ENCODE assay signal across 8 mouse cellular contexts in the genomic region with DNA sequence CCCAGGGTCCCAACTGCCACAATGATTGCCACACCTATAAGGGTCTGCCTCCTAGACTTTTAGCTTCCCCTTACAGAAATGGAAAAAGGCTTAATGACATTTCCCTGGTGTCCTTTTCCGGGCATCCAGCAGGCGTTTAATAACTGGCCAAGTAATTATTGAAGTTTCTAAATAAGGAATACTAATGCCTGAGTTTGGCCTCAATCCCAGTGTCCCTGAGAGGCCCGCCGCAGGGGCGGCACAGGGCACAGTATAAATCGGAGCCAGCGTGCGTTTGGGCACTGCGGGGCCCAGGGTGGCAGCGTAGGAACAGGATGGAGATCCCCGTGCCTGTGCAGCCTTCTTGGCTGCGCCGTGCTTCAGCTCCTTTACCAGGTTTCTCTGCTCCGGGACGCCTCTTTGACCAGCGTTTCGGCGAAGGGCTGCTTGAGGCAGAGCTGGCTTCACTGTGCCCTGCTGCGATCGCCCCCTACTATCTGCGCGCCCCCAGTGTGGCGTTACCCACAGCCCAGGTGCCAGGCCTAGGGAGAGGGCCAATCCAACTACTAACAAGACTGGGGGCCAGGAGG. TPM values are rescaled to one million over a fixed set of nuclear protein-coding genes. Genes with fewer than 3 reads are reported as not detected.
DNase-seq lines count a peak whose midpoint lies in the region; ATAC-seq and TF ChIP-seq lines count a peak whose summit lies in the region.

No protein-coding gene starts in this region.

- no peak for TF ChIP-seq CTCF in cortical plate, adult 2 months (IDR thresholded peaks at IDR 0.05; ENCODE audit: extremely low read depth, insufficient read depth, low read length)
- TF ChIP-seq CTCF in heart, adult 2 months (IDR thresholded peaks at IDR 0.05), result 0 out of 2 replicates have a peak, but pooled peaks have one; percentile 3
- no peak; the same call in 1 of the 2 replicates for TF ChIP-seq CTCF in lung, embryonic 14.5 days (IDR thresholded peaks at IDR 0.05; ENCODE audit: low read depth)

- no peaks in the 10 kb centered on the region for H3K27me3 ChIP-seq in heart, adult 2 months (ENCODE audit: control insufficient read depth, insufficient read depth, low read length)
- no peaks in the 10 kb centered on the region for H3K27me3 ChIP-seq in lung, embryonic 14.5 days (ENCODE audit: insufficient read depth, low read length)

- H3K4me2 ChIP-seq in lung, embryonic 14.5 days, result peak overlapping the region; percentile 96

- peak overlapping the region; percentile 71; the same call in 1 of the 2 replicates for H3K4me3 ChIP-seq in cortical plate, adult 2 months (ENCODE audit: insufficient read depth, low read length)
- peak overlapping the region; percentile 60 for H3K4me3 ChIP-seq in heart, adult 2 months
- H3K4me3 ChIP-seq in lung, embryonic 14.5 days (ENCODE audit: low read depth, low read length), result peak overlapping the region; percentile 62

- intact Hi-C loops in heart, adult 2 months (cut with DNase I), result no loop called here

- no peaks in the 10 kb centered on the region for H3K4me1 ChIP-seq in cortical plate, adult 2 months (ENCODE audit: control insufficient read depth, insufficient read depth, low read length)
- H3K4me1 ChIP-seq in heart, adult 2 months (ENCODE audit: control insufficient read depth, insufficient read depth, low read length), result no peaks in the 10 kb centered on the region; the same call in 1 of the 2 replicates
- peaks cover 8% of the 10 kb centered on the region for H3K4me1 ChIP-seq in lung, embryonic 14.5 days (ENCODE audit: insufficient read depth)

- peak overlapping the region; percentile 80 for H3K9ac ChIP-seq in heart, adult 2 months (ENCODE audit: low read depth, low read length)
- H3K9ac ChIP-seq in lung, embryonic 14.5 days, result peak overlapping the region; percentile 62

- H3K27ac ChIP-seq in cortical plate, adult 2 months (ENCODE audit: insufficient read depth, low read length), result peak overlapping the region; percentile 52; the same call in 1 of the 2 replicates
- peak overlapping the region; percentile 99 for H3K27ac ChIP-seq in heart, adult 2 months
- H3K27ac ChIP-seq in lung, embryonic 14.5 days (ENCODE audit: low read depth), result peak overlapping the region; percentile 98

- WGBS in heart, adult 2 months, result 2% methylated on average over 23 of the region's 23 CpGs
- WGBS in lung, embryonic 14.5 days, result 2% methylated on average over 23 of the region's 23 CpGs

- H3K36me3 ChIP-seq in heart, adult 2 months (ENCODE audit: control insufficient read depth, insufficient read depth, low read length), result no peaks in the 10 kb centered on the region
- peaks cover 44% of the 10 kb centered on the region for H3K36me3 ChIP-seq in lung, embryonic 14.5 days (ENCODE audit: insufficient read depth)

- ATAC-seq in lung, embryonic 14.5 days (ENCODE audit: insufficient read depth), result 0 out of 2 replicates have a peak, but pooled peaks have one; percentile 25

- DNase-seq in spleen, adult 12 weeks (ENCODE audit: low spot score), result peak; percentile 39
- no peak for DNase-seq in spleen, postnatal 36 days (ENCODE audit: low spot score in 2 of 2)
- peak; percentile 77 for DNase-seq in heart, adult 2 months
- peak; percentile 54 for DNase-seq in kidney, adult 11 months
- peak; percentile 77 for DNase-seq in lung, embryonic 14.5 days
- DNase-seq in skeletal muscle tissue, adult 2 months (ENCODE audit: low read depth, low spot score), result peak; percentile 80
- no peak for DNase-seq in c-Kit-positive CD71-positive TER-119-positive erythroid progenitor cells, embryonic 14.5 days (ENCODE audit: low spot score)

- no peak for TF ChIP-seq POLR2A in cortical plate, adult 2 months (IDR thresholded peaks at IDR 0.05; ENCODE audit: extremely low read depth, insufficient read depth, low read length)
- peak; percentile 96 for TF ChIP-seq POLR2A in heart, adult 2 months (IDR thresholded peaks at IDR 0.05; ENCODE audit: insufficient read depth, low read depth, low read length)

- H3K9me3 ChIP-seq in lung, embryonic 14.5 days (ENCODE audit: low read depth, low read length), result no peaks in the 10 kb centered on the region

- no peaks in the 10 kb centered on the region for H3K79me2 ChIP-seq in heart, adult 2 months (replicated peaks; ENCODE audit: control insufficient read depth, insufficient read depth, low read length)

- TF ChIP-seq EP300 in heart, adult 2 months (IDR thresholded peaks at IDR 0.05; ENCODE audit: insufficient read depth, low read depth, low read length), result 0 out of 2 replicates have a peak, but pooled peaks have one; percentile 27

RNA-seq across cellular contexts. Expression of a gene that starts 1.0 kb away (rescaled TPM):
- 4.7 and 6.2 TPM in 2 replicates for polyA plus RNA-seq in cortical plate, adult 2 months (2012; rRNA removed)
- total RNA-seq in heart, adult 2 months (2021), result 1 to 10 TPM; 2.5 to 6.3 TPM
- 5.6 and 5.8 TPM in 2 replicates for polyA plus RNA-seq in heart, adult 2 months (2012; rRNA removed)
- 18.3 and 18.7 TPM in 2 replicates for polyA plus RNA-seq in lung, embryonic 14.5 days (2014; fragmentation: Nextera tagmentation; extraction: Ambion mirVana)

RNA-seq across cellular contexts. Expression of a gene that starts 1.1 kb away (rescaled TPM):
- polyA plus RNA-seq in cortical plate, adult 2 months (2012; rRNA removed), result 11.0 and 11.3 TPM in 2 replicates
- total RNA-seq in heart, adult 2 months (2021), result 100 to 1,000 TPM; 718 to 804 TPM
- polyA plus RNA-seq in heart, adult 2 months (2012; rRNA removed), result 1,866 and 1,945 TPM in 2 replicates
- polyA plus RNA-seq in lung, embryonic 14.5 days (2014; fragmentation: Nextera tagmentation; extraction: Ambion mirVana), result 24.9 and 26.0 TPM in 2 replicates

RNA-seq across cellular contexts. Expression of a gene that starts 6.5 kb away (rescaled TPM):
- 71.9 and 72.7 TPM in 2 replicates for polyA plus RNA-seq in cortical plate, adult 2 months (2012; rRNA removed)
- 10 to 100 TPM; 13.7 to 16.0 TPM for total RNA-seq in heart, adult 2 months (2021)
- polyA plus RNA-seq in heart, adult 2 months (2012; rRNA removed), result 16.2 and 20.0 TPM in 2 replicates
- polyA plus RNA-seq in lung, embryonic 14.5 days (2014; fragmentation: Nextera tagmentation; extraction: Ambion mirVana), result 33.7 and 34.7 TPM in 2 replicates

RNA-seq across cellular contexts. Expression of a gene that starts 10.0 kb away (rescaled TPM):
- polyA plus RNA-seq in cortical plate, adult 2 months (2012; rRNA removed), result 90.9 and 97.0 TPM in 2 replicates
- 10 to 100 TPM; 56.0 to 67.9 TPM for total RNA-seq in heart, adult 2 months (2021)
- polyA plus RNA-seq in heart, adult 2 months (2012; rRNA removed), result 61.3 and 71.4 TPM in 2 replicates
- 101 and 120 TPM in 2 replicates for polyA plus RNA-seq in lung, embryonic 14.5 days (2014; fragmentation: Nextera tagmentation; extraction: Ambion mirVana)

RNA-seq across cellular contexts. Expression of a gene that starts 10.0 kb away (rescaled TPM):
- 4.7 and 5.5 TPM in 2 replicates for polyA plus RNA-seq in cortical plate, adult 2 months (2012; rRNA removed)
- 1 to 10 TPM; 1.1 to 1.9 TPM for total RNA-seq in heart, adult 2 months (2021)
- 1.6 and 3.1 TPM in 2 replicates for polyA plus RNA-seq in heart, adult 2 months (2012; rRNA removed)
- 7.9 and 9.9 TPM in 2 replicates for polyA plus RNA-seq in lung, embryonic 14.5 days (2014; fragmentation: Nextera tagmentation; extraction: Ambion mirVana)

Comparison
In these comparisons a context has a peak if more than half of its experiments do, and no peak if none do; other contexts are left out.
1. DNase-seq: peak in spleen, adult 12 weeks (single experiment), heart, adult 2 months (2 of 2), kidney, adult 11 months (single experiment), lung, embryonic 14.5 days (single experiment) and skeletal muscle tissue, adult 2 months (single experiment); none in spleen, postnatal 36 days (0 of 2) and c-Kit-positive CD71-positive TER-119-positive erythroid progenitor cells, embryonic 14.5 days (single experiment).
2. RNA of a gene that starts 1.1 kb away (polyA plus RNA-seq): 1,866 to 1,945 TPM in heart, adult 2 months; 24.9 to 26.0 TPM in lung, embryonic 14.5 days and 11.0 to 11.3 TPM in cortical plate, adult 2 months; every median in the first group is over 10 times any median in the second.
3. Peak in every context shown above with its lines, with median percentiles within 50 percentile points of each other: H3K27ac ChIP-seq and H3K4me3 ChIP-seq.